Mouse (Mus musculus) lung, postnatal 0 days (tissue): ENCODE results near the gene Lbp. TPM values are rescaled to one million over a fixed set of nuclear protein-coding genes. Genes with fewer than 3 reads are reported as not detected.

ENCODE experiments used
- ATAC-seq: fragments of 200-750 bp; cut with Nextera tagmentation; 2 replicates; pipeline ENCODE4 v1.8.0; 2017; ENCODE audit warnings: moderate library complexity
- DNase-seq: peaks from one replicate; pipeline ENCODE4 v3.0.0-alpha.2; 2016; ENCODE audit warnings: low spot score
- H3K27ac ChIP-seq: fragments of 300-500 bp; sonication (generic); 2 replicates; pipeline ENCODE4 v1.5.1; 2014; ENCODE audit warnings: antibody characterized with exemption, mild to moderate bottlenecking, low read length, mixed read lengths
- H3K27me3 ChIP-seq: fragments of 300-500 bp; sonication (generic); replicated peaks from 2 replicates; pipeline ENCODE4 v1.6.1; 2014; ENCODE audit warnings: low read length, mixed read lengths; ENCODE audit not compliant: insufficient read depth
- H3K36me3 ChIP-seq: fragments of 300-500 bp; sonication (generic); 2 replicates; pipeline ENCODE4 v1.6.1; 2014; ENCODE audit warnings: low read length, mixed read lengths; ENCODE audit not compliant: insufficient read depth
- H3K4me1 ChIP-seq: fragments of 300-500 bp; sonication (generic); 2 replicates; pipeline ENCODE4 v1.6.1; 2014; ENCODE audit warnings: antibody characterized with exemption, low read depth, low read length, mixed read lengths; ENCODE audit not compliant: insufficient read depth
- H3K4me2 ChIP-seq: fragments of 300-500 bp; sonication (generic); replicated peaks from 2 replicates; pipeline ENCODE4 v1.6.1; 2014; ENCODE audit warnings: low read depth, mild to moderate bottlenecking, low read length, moderate library complexity, mixed read lengths
- H3K4me3 ChIP-seq: fragments of 300-500 bp; sonication (generic); 2 replicates; pipeline ENCODE4 v1.5.1; 2014; ENCODE audit warnings: low read depth, low read length
- H3K9ac ChIP-seq: fragments of 300-500 bp; sonication (generic); replicated peaks from 2 replicates; pipeline ENCODE4 v1.6.1; 2014; ENCODE audit warnings: low read depth, mild to moderate bottlenecking
- H3K9me3 ChIP-seq: fragments of 300-500 bp; sonication (generic); 2 replicates; pipeline ENCODE4 v1.6.1; 2016; ENCODE audit warnings: low read length, mixed read lengths
- CTCF ChIP-seq: IDR thresholded peaks from 2 replicates; pipeline ENCODE4 v1.5.1; 2016; ENCODE audit warnings: antibody characterized with exemption, mild to moderate bottlenecking
- EP300 ChIP-seq: IDR thresholded peaks from 2 replicates; pipeline ENCODE4 v1.6.1; 2016; ENCODE audit warnings: antibody characterized with exemption, mild to moderate bottlenecking, control low read depth
- WGBS: fragments of 180-500 bp; shearing (Covaris S2); extraction: QIAGEN DNeasy Blood & Tissue Kit; methylation state at CpG from one replicate; pipeline ENCODE4 v1.1.7; 2014; 5-methylcytosine and 5-hydroxymethylcytosine counted together
- polyA plus RNA-seq: library from polyadenylated mRNA; unstranded; fragments of >200 nt; fragmentation: Nextera tagmentation; extraction: Ambion mirVana; gene quantifications from 2 replicates; pipeline ENCODE4 v1.2.1, GENCODE M21; 2015

The Lbp gene
- polyA plus RNA-seq, 1 experiment from 2014 or later, result 42.1 TPM

GRCm38 (mm10) chr2:158317026-158317425, 10.7 kb downstream of the Lbp start:
- H3K27ac ChIP-seq, result no peak overlapping the region
- H3K4me2 ChIP-seq, result no peak overlapping the region
- no peak overlapping the region for H3K9ac ChIP-seq
- no peaks in the 10 kb centered on the region for H3K36me3 ChIP-seq
- no peaks in the 10 kb centered on the region for H3K4me1 ChIP-seq
- DNase-seq (peak; percentile 81), ATAC-seq (peak; percentile 62)
- 19% methylated on average over 5 of the region's 5 CpGs for WGBS
- TF ChIP-seq EP300 (no peak), CTCF (peak; percentile 77)
- no peaks in the 10 kb centered on the region for H3K9me3 ChIP-seq
- no peaks in the 10 kb centered on the region for H3K27me3 ChIP-seq
- H3K4me3 ChIP-seq, result no peak overlapping the region

GRCm38 (mm10) chr2:158321596-158321995, 15.3 kb downstream of the Lbp start:
- Histone ChIP-seq H3K9me3 (no peaks in the 10 kb centered on the region), H3K4me1 (no peaks in the 10 kb centered on the region), H3K4me3 (no peak overlapping the region), H3K36me3 (no peaks in the 10 kb centered on the region), H3K9ac (no peak overlapping the region), H3K4me2 (no peak overlapping the region), H3K27me3 (no peaks in the 10 kb centered on the region), H3K27ac (no peak overlapping the region)
- no peak for ATAC-seq
- WGBS, result 91% methylated on average over 6 of the region's 6 CpGs
- TF ChIP-seq EP300, result no peak
- TF ChIP-seq CTCF, result no peak
- DNase-seq, result no peak

- TF ChIP-seq EP300 (no peak), CTCF (no peak)
- H3K4me3 ChIP-seq, result no peak overlapping the region
- DNase-seq, result no peak
- H3K9me3 ChIP-seq, result no peaks in the 10 kb centered on the region
- no peaks in the 10 kb centered on the region for H3K4me1 ChIP-seq
- H3K27me3 ChIP-seq, result no peaks in the 10 kb centered on the region
- no peaks in the 10 kb centered on the region for H3K36me3 ChIP-seq
- no peak overlapping the region for H3K4me2 ChIP-seq
- 39% methylated on average over 3 of the region's 3 CpGs for WGBS
- ATAC-seq, result no peak
- H3K9ac ChIP-seq, result no peak overlapping the region
- no peak overlapping the region for H3K27ac ChIP-seq
These were observed 16.6 kb downstream of the Lbp start for GRCm38 (mm10) chr2:158322845-158323244.

- no peak overlapping the region for H3K4me3 ChIP-seq
- H3K36me3 ChIP-seq, result no peaks in the 10 kb centered on the region
- no peaks in the 10 kb centered on the region for H3K4me1 ChIP-seq
- H3K9me3 ChIP-seq, result no peaks in the 10 kb centered on the region
- TF ChIP-seq CTCF (no peak), EP300 (no peak)
- no peak overlapping the region for H3K27ac ChIP-seq
- 61% methylated on average over 10 of the region's 10 CpGs for WGBS
- H3K9ac ChIP-seq, result no peak overlapping the region
- no peak; the same call in 1 of the 2 replicates for ATAC-seq
- H3K4me2 ChIP-seq, result no peak overlapping the region
- DNase-seq, result no peak
- no peaks in the 10 kb centered on the region for H3K27me3 ChIP-seq
These were observed 18.4 kb downstream of the Lbp start for GRCm38 (mm10) chr2:158324531-158325190.

GRCm38 (mm10) chr2:158325609-158326008, 19.3 kb downstream of the Lbp start:
- H3K4me1 ChIP-seq, result no peaks in the 10 kb centered on the region
- ATAC-seq, result no peak
- no peaks in the 10 kb centered on the region for H3K9me3 ChIP-seq
- H3K27ac ChIP-seq, result no peak overlapping the region
- no peaks in the 10 kb centered on the region for H3K27me3 ChIP-seq
- no peaks in the 10 kb centered on the region for H3K36me3 ChIP-seq
- no peak overlapping the region for H3K4me3 ChIP-seq
- DNase-seq, result no peak
- no peak overlapping the region for H3K9ac ChIP-seq
- WGBS, result 85% methylated on average over 8 of the region's 8 CpGs
- no peak overlapping the region for H3K4me2 ChIP-seq
- TF ChIP-seq EP300, result no peak
- TF ChIP-seq CTCF, result no peak

- WGBS, result 81% methylated on average over 13 of the region's 13 CpGs
- DNase-seq (no peak), ATAC-seq (no peak)
- no peak overlapping the region for H3K9ac ChIP-seq
- no peak overlapping the region for H3K4me3 ChIP-seq
- no peak overlapping the region for H3K4me2 ChIP-seq
- no peaks in the 10 kb centered on the region for H3K4me1 ChIP-seq
- no peak overlapping the region for H3K27ac ChIP-seq
- TF ChIP-seq CTCF (no peak), EP300 (no peak)
- H3K9me3 ChIP-seq, result no peaks in the 10 kb centered on the region
- H3K27me3 ChIP-seq, result no peaks in the 10 kb centered on the region
- H3K36me3 ChIP-seq, result no peaks in the 10 kb centered on the region
These were observed 28.1 kb downstream of the Lbp start for GRCm38 (mm10) chr2:158334356-158334755.
